Mouse (Mus musculus): ENCODE measurements at regions not wholly inside any gene's neighbourhood (a gene's known extent, or its start where the extent isn't known, plus 50 kb on each side); places are given as distances from the start of the nearest gene placed in this dataset.
A peak's percentile ranks its signal among the peaks of the same experiment; 100 is the strongest.

DNA sequence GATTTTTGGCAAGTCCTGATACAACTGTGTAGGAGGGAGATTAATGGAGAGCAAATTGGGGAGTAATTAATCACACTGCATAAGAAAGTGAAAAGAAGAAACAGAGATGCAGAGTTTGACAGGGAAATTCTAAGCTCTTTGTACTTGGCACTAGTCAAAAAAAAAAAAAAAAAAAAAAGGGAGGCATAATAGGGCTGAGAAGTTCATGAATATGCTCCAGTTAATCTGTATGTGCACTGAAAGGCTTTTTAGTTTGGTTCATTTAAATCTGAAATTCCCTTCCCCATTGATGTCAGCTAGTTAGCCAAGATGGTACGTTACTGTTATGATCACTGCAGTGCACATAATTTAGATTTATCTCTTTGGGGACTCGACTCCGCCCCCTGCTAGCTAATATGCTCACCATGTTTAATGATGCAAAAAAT, 470.8 kb upstream of the Map3k7 start:
- no peak for DNase-seq (ENCODE audit: low read depth, low spot score)

DNA sequence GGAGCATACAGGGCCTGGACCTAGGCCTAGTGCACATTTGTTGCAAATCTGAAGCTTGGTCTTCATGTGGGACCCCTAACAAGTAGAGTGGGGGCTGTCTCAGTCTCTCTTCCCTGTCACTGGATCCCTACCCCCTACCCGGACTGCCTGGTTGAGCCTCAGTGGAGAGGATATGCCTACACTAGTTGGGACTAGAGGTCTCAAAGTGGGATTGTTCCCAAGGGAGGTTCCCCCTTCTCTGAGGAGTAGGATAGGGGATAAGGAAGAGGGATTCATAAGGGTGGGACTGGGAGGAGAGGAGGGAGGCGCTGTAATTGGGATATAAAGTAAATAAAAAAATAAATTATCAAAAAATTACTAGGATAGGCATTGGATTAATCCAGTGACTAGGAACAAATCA, 464.0 kb upstream of the Map3k7 start:
- DNase-seq (ENCODE audit: low read depth, low spot score): no peak

DNA sequence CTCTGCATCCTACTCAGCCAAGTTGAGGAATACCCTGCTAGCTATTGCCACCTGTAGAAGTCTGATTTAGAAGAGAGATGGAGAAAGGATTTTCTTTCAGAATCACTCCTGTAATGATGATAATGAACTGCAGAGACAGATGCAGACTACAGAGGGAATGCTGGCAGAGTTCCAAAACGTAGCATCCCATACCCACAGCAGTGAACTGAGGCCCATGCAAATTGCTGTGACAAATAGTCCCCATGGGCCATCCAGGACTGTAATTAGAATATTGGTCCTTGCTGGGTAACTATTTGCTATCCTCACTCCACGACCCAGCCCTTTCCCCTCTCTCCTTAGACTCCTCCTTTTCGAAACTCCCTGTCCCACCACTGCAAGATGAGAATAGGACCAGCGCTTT, 463.5 kb upstream of the Map3k7 start:
- DNase-seq (ENCODE audit: low read depth, low spot score): no peak

DNA sequence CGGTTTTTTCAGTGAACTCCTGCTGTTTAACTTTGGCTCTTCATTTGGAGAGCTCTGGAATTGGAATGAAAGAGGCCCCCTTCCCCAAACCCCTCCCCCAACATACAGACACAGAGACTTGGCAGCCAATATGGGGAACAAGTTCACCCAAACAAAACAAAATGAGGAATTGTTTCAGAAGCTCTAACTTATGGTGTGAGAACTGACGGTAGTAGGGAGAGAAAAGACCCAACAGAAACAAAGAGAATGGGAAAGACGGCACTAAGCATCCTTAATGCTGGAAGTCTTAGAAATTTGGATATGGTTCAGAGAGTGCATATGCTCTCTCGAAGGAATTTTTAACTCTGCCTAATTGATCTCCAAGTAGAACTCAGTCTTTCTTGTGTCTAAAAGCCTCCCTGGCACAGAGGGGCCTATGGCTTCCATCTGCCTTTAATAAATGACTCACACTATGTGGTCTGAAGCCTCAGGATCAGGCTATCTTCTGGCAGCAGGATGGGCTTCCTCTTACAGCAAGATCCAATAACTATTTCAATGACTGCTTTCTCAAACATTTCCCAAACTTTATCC, 438.2 kb upstream of the Map3k7 start:
- no peak for DNase-seq (ENCODE audit: low read depth, low spot score)

DNA sequence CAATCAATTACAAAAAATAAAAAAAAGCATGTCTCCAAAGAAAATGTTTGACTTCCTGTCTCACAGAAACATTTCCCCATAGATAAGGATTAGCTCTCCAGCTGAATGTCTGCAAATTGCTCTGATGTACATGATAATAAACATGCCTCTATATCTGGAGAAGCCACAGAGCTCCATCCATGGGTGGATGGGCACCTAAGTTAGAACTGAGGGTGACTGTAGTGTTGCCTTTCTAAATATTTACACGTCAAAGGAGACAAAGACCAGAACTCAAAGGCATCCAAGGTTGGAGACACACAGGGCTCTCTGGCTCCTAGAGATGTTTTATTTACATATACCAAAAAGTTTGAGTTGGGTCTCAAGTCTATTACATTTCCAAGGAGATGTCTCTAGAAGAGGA, 427.1 kb upstream of the Map3k7 start:
- DNase-seq (ENCODE audit: low read depth, low spot score): no peak

DNA sequence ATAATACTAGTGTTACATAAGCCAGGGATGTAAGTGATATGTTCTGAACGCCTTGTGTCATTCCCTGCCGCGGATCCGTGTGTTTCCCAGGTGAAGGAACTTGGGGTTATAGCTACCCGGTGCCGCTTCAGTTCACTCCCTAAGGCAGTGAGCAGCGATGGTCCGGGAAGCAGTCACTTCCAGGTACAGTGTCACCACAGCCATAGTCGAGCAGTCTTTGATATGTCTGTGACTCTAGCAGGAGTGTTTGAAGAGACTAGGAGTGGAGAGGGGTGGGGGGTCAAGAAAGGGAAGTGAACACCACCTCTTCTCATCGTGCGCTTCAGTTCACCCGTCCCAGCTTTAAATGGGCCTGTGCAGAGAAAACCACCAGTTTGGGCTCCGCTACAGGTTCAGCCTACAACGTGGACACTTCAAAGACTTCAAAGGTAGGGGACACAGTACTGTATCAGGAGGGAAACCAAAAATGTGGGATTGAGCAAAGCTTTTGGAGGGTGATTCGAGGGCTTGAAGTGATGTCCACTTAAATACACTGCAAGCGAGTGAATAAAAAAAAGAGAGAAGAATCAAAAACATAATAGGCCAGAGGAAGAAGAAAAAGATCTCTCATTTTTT, 410.0 kb upstream of the Map3k7 start:
- no peak for DNase-seq (ENCODE audit: low read depth, low spot score)

DNA sequence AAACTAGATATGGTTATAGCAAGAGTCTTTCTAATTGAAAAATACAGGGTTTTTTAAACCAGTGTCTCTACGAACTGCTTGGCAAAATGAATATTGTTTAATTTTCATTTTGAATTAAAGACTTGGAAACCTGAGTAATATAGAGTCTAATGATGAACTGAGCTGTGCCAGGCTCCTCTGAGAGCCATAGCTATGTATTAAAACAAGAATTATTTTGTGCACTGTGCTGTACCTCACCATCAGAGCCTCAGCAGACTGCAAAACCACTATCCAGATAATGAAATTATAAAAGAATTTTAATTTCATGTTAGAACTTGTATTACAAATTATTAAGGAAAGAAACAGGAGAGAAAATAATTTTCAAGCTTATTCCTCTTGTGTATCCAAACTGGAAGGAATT, 408.8 kb upstream of the Map3k7 start:
- DNase-seq (ENCODE audit: low read depth, low spot score): no peak

DNA sequence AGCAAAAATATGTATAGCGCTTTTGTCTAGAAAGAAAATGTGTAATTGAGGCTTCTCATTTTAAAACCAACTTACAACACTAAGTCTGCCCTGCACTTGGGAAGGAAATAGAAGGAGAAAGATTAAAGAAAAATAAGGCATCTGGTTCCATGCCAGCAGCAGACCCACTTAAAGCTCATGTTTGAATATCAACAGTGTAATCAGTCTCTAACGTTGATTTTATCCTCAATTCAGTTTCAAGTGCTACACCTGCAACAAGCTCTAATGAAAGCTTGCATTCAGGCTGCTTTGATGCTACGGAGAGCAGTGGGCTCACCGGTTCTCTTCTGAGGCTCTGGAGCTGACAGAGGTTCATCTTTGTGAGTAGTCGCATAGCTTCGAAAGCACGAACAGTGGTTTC, 406.6 kb upstream of the Map3k7 start:
- DNase-seq (ENCODE audit: low read depth, low spot score): no peak

DNA sequence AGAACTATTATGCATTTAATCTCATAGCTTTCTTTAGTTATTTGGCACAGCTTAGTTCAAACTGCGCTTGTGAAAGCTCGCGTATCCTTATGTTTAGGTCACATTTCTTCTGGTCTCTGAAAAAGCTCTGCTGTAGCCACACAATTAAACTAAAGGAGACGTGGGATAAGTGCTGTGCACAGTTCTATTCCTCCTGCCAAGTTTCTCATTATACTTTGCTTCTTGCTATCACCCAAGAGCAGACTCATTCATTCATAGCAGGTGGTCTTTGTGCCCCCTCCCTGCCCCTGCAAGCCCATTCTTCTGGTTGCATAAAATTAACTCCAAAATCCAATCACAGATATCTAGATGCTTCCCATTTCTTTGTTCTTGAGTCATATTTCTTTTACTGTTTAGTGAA, 403.6 kb upstream of the Map3k7 start:
- no peak for DNase-seq (ENCODE audit: low read depth, low spot score)

DNA sequence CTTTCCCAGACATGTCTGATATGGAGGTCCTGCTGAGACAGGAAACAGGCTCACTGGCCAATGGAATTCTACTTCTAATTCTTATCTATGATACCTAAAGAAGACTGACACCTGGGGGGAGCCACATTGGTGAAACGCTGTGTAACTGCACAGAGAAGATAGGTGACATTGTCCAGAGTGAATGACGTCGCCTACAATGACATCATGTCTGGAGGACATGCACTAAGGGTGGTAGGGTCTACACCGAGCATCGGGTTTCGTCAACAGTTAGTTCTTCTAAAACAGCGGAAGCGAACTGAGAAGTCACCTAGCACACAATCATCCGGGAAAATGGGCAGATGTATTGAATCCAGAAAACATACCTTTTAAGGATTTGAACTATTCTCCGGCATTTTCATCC, 402.7 kb upstream of the Map3k7 start:
- DNase-seq (ENCODE audit: low read depth, low spot score): no peak

DNA sequence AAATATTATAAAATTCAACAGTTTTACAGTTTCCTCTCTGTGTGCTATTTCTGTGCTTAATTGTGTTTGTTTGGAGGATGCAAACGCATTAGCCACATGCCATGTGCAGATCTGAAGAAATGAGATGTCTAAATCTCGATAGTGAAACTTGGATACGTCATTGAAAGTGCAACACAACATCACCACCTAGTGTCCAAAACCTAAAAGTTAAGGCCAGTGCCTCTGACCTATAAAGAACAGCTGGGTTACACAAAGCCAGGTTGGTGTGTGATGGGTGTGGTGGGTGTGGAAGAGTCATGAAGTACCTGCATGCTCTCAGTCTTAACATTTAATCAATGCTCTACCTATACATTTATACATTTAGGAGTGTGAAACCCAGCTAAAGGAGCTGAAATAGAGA, 402.1 kb upstream of the Map3k7 start:
- peak; percentile 53 for DNase-seq (ENCODE audit: low read depth, low spot score)

DNA sequence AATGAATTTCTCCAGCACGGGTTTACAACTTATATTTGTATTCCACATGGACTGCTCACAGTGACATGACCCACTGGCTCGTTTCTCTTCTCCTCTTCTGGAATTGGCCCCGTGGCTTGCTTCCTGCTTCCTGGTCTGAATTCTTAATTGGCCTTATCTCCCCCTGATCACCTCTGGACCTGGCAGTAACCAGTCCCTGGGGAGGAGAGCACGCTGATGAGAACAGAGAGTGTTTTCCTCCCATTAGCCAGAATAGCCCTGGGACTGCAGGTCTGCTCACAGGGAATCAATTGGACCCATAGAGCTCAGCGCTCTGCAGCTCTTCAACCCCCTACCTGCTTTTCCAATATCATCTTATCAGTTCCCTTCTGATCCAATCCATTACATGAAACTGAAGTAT, 397.7 kb upstream of the Map3k7 start:
- DNase-seq (ENCODE audit: low read depth, low spot score): no peak

DNA sequence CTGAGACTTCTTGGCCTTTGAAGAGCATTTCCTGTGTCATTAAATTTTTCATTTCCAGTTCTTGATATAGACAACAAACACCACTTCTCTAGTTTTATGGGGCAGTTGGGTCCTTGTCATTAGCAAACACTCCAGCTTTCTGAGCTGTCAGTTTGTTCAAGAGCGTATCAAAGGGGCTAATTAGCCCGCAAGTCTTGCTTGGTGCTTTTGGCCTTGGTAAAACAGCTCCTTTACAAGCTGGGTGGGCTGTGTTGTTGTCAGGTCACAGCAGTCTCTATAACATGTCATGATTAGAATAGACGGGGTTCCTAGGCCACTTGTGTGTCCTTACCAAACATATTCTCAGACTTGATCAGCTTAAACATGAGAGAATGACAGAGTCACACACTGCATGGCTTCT, 397.1 kb upstream of the Map3k7 start:
- DNase-seq (ENCODE audit: low read depth, low spot score): no peak

DNA sequence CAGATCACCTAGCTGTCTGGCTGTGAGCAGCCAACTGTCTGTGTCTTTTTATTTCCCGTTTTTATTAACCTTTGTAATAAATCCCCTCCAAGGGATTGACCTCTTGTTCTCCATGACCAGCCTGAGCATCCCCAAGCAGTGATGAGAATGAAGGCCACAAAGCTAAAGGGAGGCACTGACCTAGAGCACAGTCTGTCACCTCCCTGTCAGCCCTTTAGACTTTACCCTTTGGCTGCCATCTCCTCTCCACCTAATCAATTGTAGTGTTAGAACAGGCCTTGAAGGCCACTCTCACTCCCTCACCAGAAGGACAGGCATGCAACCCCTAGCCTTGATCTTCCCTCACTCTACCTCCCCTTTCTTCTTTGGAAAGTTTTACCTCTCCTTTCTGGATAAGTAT, 394.2 kb upstream of the Map3k7 start:
- no peak for DNase-seq (ENCODE audit: low read depth, low spot score)

DNA sequence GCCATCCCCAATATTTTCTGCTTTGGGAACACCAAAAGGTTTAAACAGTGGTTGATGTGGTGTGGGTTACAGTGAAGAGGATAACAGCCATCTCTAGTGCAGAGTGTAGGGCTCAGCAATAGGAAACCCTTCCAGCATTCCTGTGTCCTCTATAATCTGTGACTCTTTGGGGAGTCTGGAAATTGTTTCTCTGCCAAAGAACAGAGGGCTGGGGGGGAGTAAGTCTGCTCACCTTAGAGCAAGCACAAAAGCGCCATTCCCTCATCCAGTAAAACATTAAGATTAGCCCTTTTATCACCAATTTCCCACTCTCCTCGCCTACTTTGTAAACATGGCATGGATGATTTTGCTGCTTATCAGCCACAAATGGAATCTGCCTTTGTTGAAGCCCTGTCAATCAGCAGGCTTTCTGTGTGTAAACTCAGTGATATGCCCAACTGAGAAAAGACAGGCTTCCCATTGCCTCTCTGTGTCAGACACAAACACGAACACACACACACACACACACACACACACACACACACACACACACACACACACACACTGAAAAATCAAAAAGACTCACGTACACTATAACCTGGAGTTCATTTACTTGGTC, 386.8 kb upstream of the Map3k7 start:
- no peak for DNase-seq (ENCODE audit: low read depth, low spot score)

DNA sequence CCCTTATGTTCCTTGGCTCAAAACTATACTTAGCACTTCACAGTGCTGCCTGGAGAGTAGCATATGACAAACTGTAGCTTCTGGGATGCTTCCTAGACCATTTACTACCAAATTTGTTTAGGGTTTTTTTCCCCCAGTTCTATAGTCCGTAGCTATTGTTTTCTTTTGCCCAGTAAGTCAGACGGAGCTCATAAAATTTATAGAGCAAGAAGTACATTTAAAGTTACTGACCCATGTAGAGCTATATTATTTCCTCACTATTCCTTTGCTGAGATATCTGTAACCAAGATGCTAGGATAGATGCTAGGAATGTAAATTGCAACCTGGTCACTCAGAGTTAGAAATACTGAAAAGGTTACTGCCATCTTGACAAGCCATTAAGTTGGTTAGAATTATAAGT, 380.4 kb upstream of the Map3k7 start:
- no peak for DNase-seq (ENCODE audit: low read depth, low spot score)

DNA sequence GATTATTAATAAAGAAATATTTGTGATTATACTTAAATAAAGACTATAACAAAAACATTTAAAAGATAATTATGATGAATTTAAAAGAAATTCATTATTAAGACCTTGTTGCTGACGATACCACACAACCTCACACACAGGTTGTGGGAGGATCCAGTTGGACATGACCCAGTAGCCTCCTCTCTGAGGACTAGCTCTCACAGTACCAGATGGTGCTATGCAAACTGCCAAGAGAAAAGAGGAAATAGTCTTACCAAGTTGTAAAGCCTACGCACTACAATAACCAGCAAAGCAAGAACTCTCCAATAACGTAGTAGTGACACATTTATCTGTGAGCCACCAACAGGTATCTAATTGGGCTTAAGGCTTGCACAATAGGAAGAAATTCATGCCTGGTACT, 379.7 kb upstream of the Map3k7 start:
- DNase-seq (ENCODE audit: low read depth, low spot score): no peak

DNA sequence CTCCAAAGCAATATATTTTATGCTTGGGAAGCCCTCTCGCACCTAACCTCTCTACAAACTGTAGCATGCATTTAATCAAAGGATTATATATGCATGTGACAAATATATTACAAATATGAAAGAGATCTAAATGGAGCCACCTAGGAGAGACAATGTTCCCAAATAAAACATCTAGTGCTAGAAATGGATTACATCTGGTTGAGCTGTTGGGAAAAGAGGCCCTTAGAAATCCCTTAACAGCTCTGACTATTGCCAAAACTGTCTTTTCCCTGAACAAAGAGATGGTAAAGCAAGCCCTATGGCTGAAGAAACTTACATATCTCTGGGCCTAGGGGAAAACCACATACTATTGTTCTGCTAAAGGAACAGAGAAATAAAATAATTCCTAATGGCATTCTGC, 369.8 kb upstream of the Map3k7 start:
- DNase-seq (ENCODE audit: low read depth, low spot score): no peak

DNA sequence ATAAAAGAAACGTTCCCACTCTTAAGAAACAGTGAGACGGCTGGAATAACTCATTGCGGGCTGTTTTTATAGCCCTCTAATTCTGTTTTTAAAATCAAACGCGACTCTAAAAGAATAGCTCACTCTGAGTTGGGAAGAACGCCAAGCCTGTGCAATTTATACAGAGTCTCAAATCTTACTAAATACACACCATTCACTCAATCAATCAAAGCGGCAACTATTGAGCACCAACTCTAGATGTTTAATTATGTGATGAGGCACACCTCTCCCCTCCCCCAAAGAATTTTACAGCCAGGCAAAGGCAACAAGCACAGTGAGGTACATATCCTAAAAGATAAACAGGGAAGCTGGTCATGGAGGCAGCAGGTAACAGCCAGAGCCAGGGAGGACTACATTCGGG, 362.4 kb upstream of the Map3k7 start:
- no peak for DNase-seq (ENCODE audit: low read depth, low spot score)

DNA sequence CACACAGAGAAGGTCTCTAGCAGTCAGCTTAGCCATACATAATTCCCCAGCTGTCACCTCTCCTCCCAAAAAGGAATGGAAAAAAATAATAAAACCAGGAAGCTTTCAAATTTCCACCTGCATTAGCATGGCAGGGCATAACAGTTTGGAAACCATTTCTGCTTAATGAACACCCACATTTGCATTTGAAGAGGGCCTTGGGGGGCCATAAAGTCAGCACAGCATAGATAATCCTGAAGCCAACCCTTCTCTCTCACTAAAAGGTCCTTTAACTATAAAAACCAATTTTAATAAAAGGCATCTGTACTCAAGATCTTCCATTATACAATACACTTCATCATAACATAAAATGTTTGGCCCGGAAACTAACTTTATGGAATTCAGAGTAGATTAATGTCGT, 360.1 kb upstream of the Map3k7 start:
- DNase-seq (ENCODE audit: low read depth, low spot score): no peak

DNA sequence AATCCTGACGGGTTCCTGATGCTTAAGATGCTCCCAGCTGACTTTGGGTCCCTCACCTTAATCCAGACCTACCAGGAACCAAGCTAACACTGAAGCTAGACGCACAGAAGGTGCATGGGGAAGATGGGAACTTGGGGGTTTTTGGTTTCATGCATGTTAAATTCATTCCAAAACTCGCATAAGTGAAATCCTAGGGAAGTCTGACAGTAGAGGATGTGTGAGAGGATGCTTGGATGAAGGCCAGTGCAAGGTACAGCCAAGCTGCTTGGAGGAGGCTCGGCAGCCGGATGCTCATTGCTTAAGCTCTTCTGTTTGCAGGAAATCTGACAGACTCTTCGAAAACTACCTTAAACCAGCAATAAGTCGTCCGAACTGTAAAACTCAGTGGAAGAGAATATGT, 355.1 kb upstream of the Map3k7 start:
- DNase-seq (ENCODE audit: low read depth, low spot score): no peak

DNA sequence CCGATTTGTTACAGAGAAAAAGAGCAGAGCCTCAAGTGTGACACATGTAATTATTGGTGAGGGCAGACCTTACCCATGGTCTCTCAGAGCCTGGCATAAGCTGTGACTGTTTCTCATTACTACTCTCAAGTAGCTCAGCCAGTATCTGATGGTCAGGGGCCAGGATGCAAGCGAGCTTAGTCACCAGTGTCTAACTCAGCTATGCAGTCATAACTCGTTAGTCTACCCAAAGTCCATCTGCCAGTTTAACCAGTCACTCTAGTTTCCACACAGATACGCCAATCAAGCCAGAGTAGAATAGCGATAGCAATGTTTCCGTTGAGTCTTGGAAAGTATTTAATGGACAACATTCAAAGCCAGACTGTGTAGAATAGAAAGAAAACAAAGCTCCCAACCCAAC, 354.3 kb upstream of the Map3k7 start:
- no peak for DNase-seq (ENCODE audit: low read depth, low spot score)

DNA sequence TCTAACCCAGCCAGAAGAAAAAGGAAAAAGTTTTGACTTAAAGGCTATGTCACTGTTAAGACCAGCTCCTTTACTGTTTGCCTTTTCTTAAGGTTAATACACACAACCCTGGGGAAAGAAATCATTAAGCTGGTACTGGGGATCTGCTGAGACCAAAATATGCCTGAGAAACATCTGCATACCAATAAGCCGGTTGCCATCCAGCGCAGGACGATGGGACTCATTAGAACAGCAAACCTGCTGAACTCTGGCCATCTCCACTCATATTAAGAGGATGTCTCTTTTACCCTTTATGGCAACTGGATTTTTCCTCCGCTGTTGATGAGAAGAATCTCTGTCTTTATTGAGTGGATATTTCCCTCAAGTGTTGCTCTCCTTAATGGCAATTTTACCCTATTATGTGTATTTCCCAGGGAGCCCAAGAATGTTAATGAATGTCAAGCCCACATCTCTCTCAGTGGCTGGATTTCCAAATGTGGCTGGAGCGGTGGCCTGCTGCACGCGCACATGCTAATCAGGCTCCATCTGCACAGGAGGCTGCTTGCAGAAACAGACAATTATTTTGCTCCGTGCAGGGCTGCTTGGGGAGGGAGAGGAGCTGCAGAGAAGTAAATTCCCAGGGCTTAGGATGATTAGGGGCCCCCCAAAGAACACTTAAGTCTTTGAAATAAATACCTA, 351.6 kb upstream of the Map3k7 start:
- no peak for DNase-seq (ENCODE audit: low read depth, low spot score)

Data from ZHBTc4 (cell line).